Mouse (Mus musculus) spleen, adult 12 weeks (tissue): ENCODE data around the gene Olfr815.
"Not testable (repeated sequence)": the region's sequence is repeated elsewhere in the genome, so short reads cannot be mapped to it uniquely, and the experiment has no call there.

Source experiments
- DNase-seq: peaks from one replicate; pipeline ENCODE4 v3.0.0; 2022; ENCODE audit warnings: low spot score

The Olfr815 gene

GRCm38 (mm10) chr10:129905767-129906166 is at the start of gene Olfr815:
Olfr815 (minus strand) TSS chr10:129905867.
- not testable (repeated sequence) for DNase-seq

GRCm38 (mm10) chr10:129949000-129949399 is 43.3 kb upstream of the Olfr815 start, which contains the start of gene Olfr818:
Olfr818 (minus strand) TSS chr10:129949100.
- DNase-seq = no peak

- DNase-seq = no peak
Measured at GRCm38 (mm10) chr10:129915497-129915896, 9.8 kb upstream of the Olfr815 start, which contains the start of gene Olfr816. Olfr816 (minus strand) TSS chr10:129915597.

GRCm38 (mm10) chr10:129885934-129886333 is 19.7 kb downstream of the Olfr815 start:
- no peak for DNase-seq

DNA sequence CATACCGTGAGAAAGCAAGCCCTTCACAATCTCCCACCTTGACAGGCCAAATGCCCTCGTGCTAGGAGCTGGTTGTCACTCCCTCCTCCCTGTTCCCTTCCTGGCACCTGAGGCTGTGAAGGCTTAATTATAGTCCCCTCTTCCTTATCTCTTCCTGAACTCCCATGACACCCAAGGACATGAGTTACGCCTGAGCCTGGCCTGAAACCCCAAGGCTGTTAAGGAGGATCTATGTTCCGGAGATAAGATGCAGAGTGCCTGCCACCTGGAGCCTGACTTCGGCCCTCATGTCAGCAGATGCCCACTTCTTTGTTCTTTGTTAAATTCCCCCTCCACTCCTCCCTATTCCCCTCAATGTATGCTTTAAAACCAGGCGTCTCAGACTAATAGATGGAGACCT is 20.2 kb downstream of the Olfr815 start:
- DNase-seq = not testable (repeated sequence)

GRCm38 (mm10) chr10:129879751-129880150 is 25.9 kb downstream of the Olfr815 start, which contains the start of gene Olfr814:
Olfr814 (minus strand) TSS chr10:129879851.
- not testable (repeated sequence) for DNase-seq

- DNase-seq = no peak
Measured at GRCm38 (mm10) chr10:129855067-129855466, 50.6 kb downstream of the Olfr815 start, which contains the start of gene Olfr813. Olfr813 (plus strand) TSS chr10:129855367.
